Mouse (Mus musculus): ENCODE measurements around the gene Atp6v0b. TPM values are rescaled to one million over a fixed set of nuclear protein-coding genes. Genes with fewer than 3 reads are reported as not detected.

Atp6v0b gene
- polyA plus RNA-seq, 1 experiment: 768 TPM

DNA sequence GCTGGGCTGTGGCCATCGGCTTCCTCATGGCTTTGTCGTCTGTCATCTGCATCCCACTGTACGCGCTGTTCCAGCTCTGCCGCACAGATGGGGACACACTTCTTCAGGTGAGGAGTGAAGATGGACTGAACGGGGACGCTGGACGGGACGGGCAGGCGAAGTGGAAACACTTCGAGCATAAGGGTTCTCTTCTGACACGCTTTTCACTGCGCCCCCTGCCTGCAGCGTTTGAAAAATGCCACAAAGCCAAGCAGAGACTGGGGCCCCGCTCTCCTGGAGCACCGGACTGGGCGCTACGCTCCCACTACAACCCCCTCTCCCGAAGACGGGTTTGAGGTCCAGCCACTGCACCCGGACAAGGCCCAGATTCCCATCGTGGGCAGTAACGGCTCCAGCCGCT, 19.3 kb downstream of the Atp6v0b start:
- H3K27me3 ChIP-seq (replicated peaks; ENCODE audit: control insufficient read depth, insufficient read depth, low read length): no peaks in the 10 kb centered on the region
- peak; percentile 71 for TF ChIP-seq CTCF (conservative IDR thresholded peaks at IDR 0.05; ENCODE audit: insufficient read depth, insufficient read length, low read depth, low read length)
- TF ChIP-seq POLR2A (IDR thresholded peaks at IDR 0.05; ENCODE audit: low read depth, low read length): no peak
- 21% methylated on average over 24 of the region's 24 CpGs for WGBS
- DNase-seq: peak; percentile 66
- no peak overlapping the region for H3K4me3 ChIP-seq (ENCODE audit: insufficient read depth, low read depth, low read length)
- no peak overlapping the region for H3K27ac ChIP-seq (ENCODE audit: insufficient read depth, low read depth, low read length)
- peaks cover 4% of the 10 kb centered on the region; the same call in 1 of the 2 replicates for H3K4me1 ChIP-seq (ENCODE audit: control insufficient read depth, insufficient read depth, low read length)
- no peaks in the 10 kb centered on the region for H3K36me3 ChIP-seq (ENCODE audit: control insufficient read depth, insufficient read depth, low read length)

- Histone ChIP-seq H3K4me1 (ENCODE audit: control insufficient read depth, insufficient read depth, low read length) (peaks cover 4% of the 10 kb centered on the region; the same call in 1 of the 2 replicates), H3K27ac (ENCODE audit: insufficient read depth, low read depth, low read length) (no peak overlapping the region), H3K36me3 (ENCODE audit: control insufficient read depth, insufficient read depth, low read length) (no peaks in the 10 kb centered on the region), H3K4me3 (ENCODE audit: insufficient read depth, low read depth, low read length) (no peak overlapping the region), H3K27me3 (replicated peaks; ENCODE audit: control insufficient read depth, insufficient read depth, low read length) (no peaks in the 10 kb centered on the region)
- no peak for DNase-seq
- TF ChIP-seq POLR2A (IDR thresholded peaks at IDR 0.05; ENCODE audit: low read depth, low read length): no peak
- no peak for TF ChIP-seq CTCF (conservative IDR thresholded peaks at IDR 0.05; ENCODE audit: insufficient read depth, insufficient read length, low read depth, low read length)
- 77% methylated on average over 6 of the region's 6 CpGs for WGBS
Observed at GRCm38 (mm10) chr4:117867000-117867399, 20.1 kb downstream of the Atp6v0b start.

- Histone ChIP-seq H3K27me3 (replicated peaks; ENCODE audit: control insufficient read depth, insufficient read depth, low read length) (no peaks in the 10 kb centered on the region), H3K4me1 (ENCODE audit: control insufficient read depth, insufficient read depth, low read length) (peaks cover 4% of the 10 kb centered on the region; the same call in 1 of the 2 replicates), H3K4me3 (ENCODE audit: insufficient read depth, low read depth, low read length) (no peak overlapping the region), H3K27ac (ENCODE audit: insufficient read depth, low read depth, low read length) (no peak overlapping the region), H3K36me3 (ENCODE audit: control insufficient read depth, insufficient read depth, low read length) (no peaks in the 10 kb centered on the region)
- TF ChIP-seq CTCF (conservative IDR thresholded peaks at IDR 0.05; ENCODE audit: insufficient read depth, insufficient read length, low read depth, low read length) (no peak), POLR2A (IDR thresholded peaks at IDR 0.05; ENCODE audit: low read depth, low read length) (no peak)
- WGBS: 24% methylated on average over 9 of the region's 9 CpGs
- DNase-seq: peak; percentile 94
Observed at GRCm38 (mm10) chr4:117866083-117866482, 21.1 kb downstream of the Atp6v0b start.

GRCm38 (mm10) chr4:117862823-117863222, 24.3 kb downstream of the Atp6v0b start:
- H3K27ac ChIP-seq (ENCODE audit: insufficient read depth, low read depth, low read length): no peak overlapping the region
- peak; percentile 46 for DNase-seq
- TF ChIP-seq CTCF (conservative IDR thresholded peaks at IDR 0.05; ENCODE audit: insufficient read depth, insufficient read length, low read depth, low read length): no peak
- TF ChIP-seq POLR2A (IDR thresholded peaks at IDR 0.05; ENCODE audit: low read depth, low read length): no peak
- H3K4me1 ChIP-seq (ENCODE audit: control insufficient read depth, insufficient read depth, low read length): peaks cover 8% of the 10 kb centered on the region; the same call in 1 of the 2 replicates
- H3K36me3 ChIP-seq (ENCODE audit: control insufficient read depth, insufficient read depth, low read length): no peaks in the 10 kb centered on the region
- 56% methylated on average over 4 of the region's 4 CpGs for WGBS
- H3K27me3 ChIP-seq (replicated peaks; ENCODE audit: control insufficient read depth, insufficient read depth, low read length): no peaks in the 10 kb centered on the region
- no peak overlapping the region for H3K4me3 ChIP-seq (ENCODE audit: insufficient read depth, low read depth, low read length)

DNA sequence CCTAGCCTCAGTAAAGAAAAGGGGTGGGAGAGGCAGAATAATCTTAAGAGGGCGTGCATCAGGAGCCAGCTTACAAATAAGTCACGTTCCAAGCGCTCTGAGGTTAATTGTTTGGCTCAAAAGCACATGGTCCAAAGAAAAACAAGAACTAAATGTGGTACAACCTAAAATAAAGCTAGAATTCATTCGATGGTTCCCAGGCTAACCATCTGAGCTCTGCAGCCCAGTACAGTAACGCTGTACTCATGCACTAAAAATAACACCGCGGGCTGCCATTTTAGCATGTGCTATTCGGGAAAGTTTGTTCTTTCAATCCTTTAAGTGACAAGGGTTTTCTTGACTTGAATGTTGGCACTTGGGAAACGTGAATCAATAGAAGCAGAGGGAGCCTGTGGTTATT, 26.6 kb downstream of the Atp6v0b start:
- H3K27me3 ChIP-seq (replicated peaks; ENCODE audit: control insufficient read depth, insufficient read depth, low read length): no peaks in the 10 kb centered on the region
- no peak overlapping the region for H3K27ac ChIP-seq (ENCODE audit: insufficient read depth, low read depth, low read length)
- no peaks in the 10 kb centered on the region for H3K36me3 ChIP-seq (ENCODE audit: control insufficient read depth, insufficient read depth, low read length)
- peaks cover 4% of the 10 kb centered on the region; the same call in 1 of the 2 replicates for H3K4me1 ChIP-seq (ENCODE audit: control insufficient read depth, insufficient read depth, low read length)
- no peak overlapping the region for H3K4me3 ChIP-seq (ENCODE audit: insufficient read depth, low read depth, low read length)
- DNase-seq: no peak
- TF ChIP-seq CTCF (conservative IDR thresholded peaks at IDR 0.05; ENCODE audit: insufficient read depth, insufficient read length, low read depth, low read length) (no peak), POLR2A (IDR thresholded peaks at IDR 0.05; ENCODE audit: low read depth, low read length) (no peak)
- 81% methylated on average over 9 of the region's 9 CpGs for WGBS

GRCm38 (mm10) chr4:117858794-117859193, 28.3 kb downstream of the Atp6v0b start:
- Histone ChIP-seq H3K4me3 (ENCODE audit: insufficient read depth, low read depth, low read length) (no peak overlapping the region), H3K27ac (ENCODE audit: insufficient read depth, low read depth, low read length) (no peak overlapping the region), H3K4me1 (ENCODE audit: control insufficient read depth, insufficient read depth, low read length) (peaks cover 4% of the 10 kb centered on the region; the same call in 1 of the 2 replicates), H3K36me3 (ENCODE audit: control insufficient read depth, insufficient read depth, low read length) (no peaks in the 10 kb centered on the region), H3K27me3 (replicated peaks; ENCODE audit: control insufficient read depth, insufficient read depth, low read length) (no peaks in the 10 kb centered on the region)
- WGBS: 48% methylated on average over 3 of the region's 3 CpGs
- peak; percentile 73 for DNase-seq
- TF ChIP-seq CTCF (conservative IDR thresholded peaks at IDR 0.05; ENCODE audit: insufficient read depth, insufficient read length, low read depth, low read length) (peak; percentile 82), POLR2A (IDR thresholded peaks at IDR 0.05; ENCODE audit: low read depth, low read length) (no peak)

DNA sequence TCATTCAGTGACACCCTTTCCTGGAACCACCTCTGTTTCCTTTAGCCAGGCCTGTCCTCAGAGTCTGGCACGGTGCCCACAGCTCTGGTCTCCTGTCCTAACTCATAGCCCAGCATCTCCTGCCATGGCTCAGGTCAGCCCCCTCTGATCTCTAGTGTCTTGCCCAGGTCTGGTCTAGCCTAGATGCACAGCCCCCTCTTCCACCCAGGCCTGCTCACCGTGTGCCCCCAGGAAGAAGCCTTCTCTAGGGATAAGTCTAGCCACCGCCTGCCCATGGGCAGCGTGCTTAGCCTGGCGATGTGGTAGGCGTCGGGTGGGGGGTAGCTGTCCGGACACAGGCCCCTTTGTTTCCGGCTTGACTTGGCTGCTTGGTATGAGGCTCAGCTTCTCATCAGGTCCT, 32.0 kb downstream of the Atp6v0b start:
- Histone ChIP-seq H3K27ac (ENCODE audit: insufficient read depth, low read depth, low read length) (no peak overlapping the region), H3K36me3 (ENCODE audit: control insufficient read depth, insufficient read depth, low read length) (no peaks in the 10 kb centered on the region), H3K4me1 (ENCODE audit: control insufficient read depth, insufficient read depth, low read length) (peaks cover 4% of the 10 kb centered on the region; the same call in 1 of the 2 replicates), H3K27me3 (replicated peaks; ENCODE audit: control insufficient read depth, insufficient read depth, low read length) (no peaks in the 10 kb centered on the region), H3K4me3 (ENCODE audit: insufficient read depth, low read depth, low read length) (no peak overlapping the region)
- DNase-seq: no peak
- TF ChIP-seq CTCF (conservative IDR thresholded peaks at IDR 0.05; ENCODE audit: insufficient read depth, insufficient read length, low read depth, low read length) (no peak), POLR2A (IDR thresholded peaks at IDR 0.05; ENCODE audit: low read depth, low read length) (no peak)
- WGBS: 86% methylated on average over 9 of the region's 9 CpGs

All from kidney, adult 2 months (tissue).